Mouse (Mus musculus): Measurements from ENCODE around the gene Sub1. TPM values are rescaled to one million over a fixed set of nuclear protein-coding genes. Genes with fewer than 3 reads are reported as not detected.

The Sub1 gene
- polyA plus RNA-seq, 1 experiment = 7.9 TPM

- no peak for TF ChIP-seq GATA1 (IDR thresholded peaks at IDR 0.05; ENCODE audit: low read length)
These were observed 5.2 kb downstream of the Sub1 start for GRCm38 (mm10) chr15:11991552-11992113.

GRCm38 (mm10) chr15:11988580-11988979 is 8.2 kb downstream of the Sub1 start:
- no peak for TF ChIP-seq GATA1 (IDR thresholded peaks at IDR 0.05; ENCODE audit: low read length)

- no peak for TF ChIP-seq GATA1 (IDR thresholded peaks at IDR 0.05; ENCODE audit: low read length)
These were observed 8.9 kb downstream of the Sub1 start for GRCm38 (mm10) chr15:11987892-11988291.

GRCm38 (mm10) chr15:11981985-11982384 is 14.8 kb downstream of the Sub1 start:
- TF ChIP-seq GATA1 (IDR thresholded peaks at IDR 0.05; ENCODE audit: low read length) = no peak

- no peak for TF ChIP-seq GATA1 (IDR thresholded peaks at IDR 0.05; ENCODE audit: low read length)
These were observed 15.3 kb downstream of the Sub1 start for GRCm38 (mm10) chr15:11981501-11981900.

GRCm38 (mm10) chr15:11978175-11978574 is 18.6 kb downstream of the Sub1 start:
- no peak for TF ChIP-seq GATA1 (IDR thresholded peaks at IDR 0.05; ENCODE audit: low read length)

- no peak for TF ChIP-seq GATA1 (IDR thresholded peaks at IDR 0.05; ENCODE audit: low read length)
These were observed 19.7 kb downstream of the Sub1 start for GRCm38 (mm10) chr15:11977071-11977470.

- no peak for TF ChIP-seq GATA1 (IDR thresholded peaks at IDR 0.05; ENCODE audit: low read length)
These were observed 20.9 kb downstream of the Sub1 start for GRCm38 (mm10) chr15:11975836-11976235.

GRCm38 (mm10) chr15:11971854-11972420 is 24.8 kb downstream of the Sub1 start:
- TF ChIP-seq GATA1 (IDR thresholded peaks at IDR 0.05; ENCODE audit: low read length) = no peak

- TF ChIP-seq GATA1 (IDR thresholded peaks at IDR 0.05; ENCODE audit: low read length) = no peak
These were observed 26.2 kb downstream of the Sub1 start for GRCm38 (mm10) chr15:11970621-11971020.

- no peak for TF ChIP-seq GATA1 (IDR thresholded peaks at IDR 0.05; ENCODE audit: low read length)
These were observed 27.9 kb downstream of the Sub1 start for GRCm38 (mm10) chr15:11968851-11969250.

GRCm38 (mm10) chr15:11966367-11966766 is 30.4 kb downstream of the Sub1 start:
- no peak for TF ChIP-seq GATA1 (IDR thresholded peaks at IDR 0.05; ENCODE audit: low read length)

- TF ChIP-seq GATA1 (IDR thresholded peaks at IDR 0.05; ENCODE audit: low read length) = no peak
These were observed 31.5 kb downstream of the Sub1 start for GRCm38 (mm10) chr15:11965201-11965845.

GRCm38 (mm10) chr15:11963791-11964525 is 32.8 kb downstream of the Sub1 start:
- TF ChIP-seq GATA1 (IDR thresholded peaks at IDR 0.05; ENCODE audit: low read length) = no peak

GRCm38 (mm10) chr15:11959716-11960115 is 37.1 kb downstream of the Sub1 start:
- TF ChIP-seq GATA1 (IDR thresholded peaks at IDR 0.05; ENCODE audit: low read length) = no peak

- TF ChIP-seq GATA1 (IDR thresholded peaks at IDR 0.05; ENCODE audit: low read length) = no peak
These were observed 40.7 kb downstream of the Sub1 start for GRCm38 (mm10) chr15:11956129-11956528.

Data from G1E-ER4 (cell line).